Mouse (Mus musculus): ENCODE data around the gene Rbm20.

Gene Rbm20

GRCm38 (mm10) chr19:53724053-53724452 lies 46.9 kb downstream of the Rbm20 start:
- DNase-seq, result no peak

GRCm38 (mm10) chr19:53726340-53726739 lies 49.2 kb downstream of the Rbm20 start:
- DNase-seq, result no peak

- DNase-seq, result no peak
Observed at GRCm38 (mm10) chr19:53726755-53727154, 49.6 kb downstream of the Rbm20 start.

- no peak for DNase-seq
Observed at GRCm38 (mm10) chr19:53727277-53727676, 50.2 kb downstream of the Rbm20 start.

GRCm38 (mm10) chr19:53727886-53728669 lies 51.0 kb downstream of the Rbm20 start:
- no peak for DNase-seq

GRCm38 (mm10) chr19:53729919-53730318 lies 52.8 kb downstream of the Rbm20 start:
- no peak for DNase-seq

- DNase-seq, result no peak
Observed at GRCm38 (mm10) chr19:53731761-53732201, 54.7 kb downstream of the Rbm20 start.

DNA sequence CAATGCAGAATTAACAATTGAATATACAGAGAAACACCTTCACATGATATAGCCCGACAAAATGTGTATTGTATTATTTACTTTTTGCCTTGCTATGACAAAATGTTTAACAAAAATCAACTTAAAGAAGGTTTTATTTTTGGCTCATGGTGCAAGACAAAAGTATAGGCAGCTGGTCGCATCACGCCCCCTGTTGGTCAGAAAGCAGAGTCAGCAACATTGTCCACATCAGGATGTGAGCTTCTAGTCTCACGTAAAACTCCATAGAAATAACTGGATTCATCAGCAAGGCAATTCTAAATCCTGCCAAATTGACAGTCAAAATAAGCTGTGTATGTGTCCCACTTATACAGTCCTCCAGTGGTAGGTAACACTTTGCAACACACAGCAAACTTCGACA lies 57.7 kb downstream of the Rbm20 start:
- no peak for DNase-seq

- DNase-seq, result no peak
Observed at GRCm38 (mm10) chr19:53738701-53739131, 61.6 kb downstream of the Rbm20 start.

DNA sequence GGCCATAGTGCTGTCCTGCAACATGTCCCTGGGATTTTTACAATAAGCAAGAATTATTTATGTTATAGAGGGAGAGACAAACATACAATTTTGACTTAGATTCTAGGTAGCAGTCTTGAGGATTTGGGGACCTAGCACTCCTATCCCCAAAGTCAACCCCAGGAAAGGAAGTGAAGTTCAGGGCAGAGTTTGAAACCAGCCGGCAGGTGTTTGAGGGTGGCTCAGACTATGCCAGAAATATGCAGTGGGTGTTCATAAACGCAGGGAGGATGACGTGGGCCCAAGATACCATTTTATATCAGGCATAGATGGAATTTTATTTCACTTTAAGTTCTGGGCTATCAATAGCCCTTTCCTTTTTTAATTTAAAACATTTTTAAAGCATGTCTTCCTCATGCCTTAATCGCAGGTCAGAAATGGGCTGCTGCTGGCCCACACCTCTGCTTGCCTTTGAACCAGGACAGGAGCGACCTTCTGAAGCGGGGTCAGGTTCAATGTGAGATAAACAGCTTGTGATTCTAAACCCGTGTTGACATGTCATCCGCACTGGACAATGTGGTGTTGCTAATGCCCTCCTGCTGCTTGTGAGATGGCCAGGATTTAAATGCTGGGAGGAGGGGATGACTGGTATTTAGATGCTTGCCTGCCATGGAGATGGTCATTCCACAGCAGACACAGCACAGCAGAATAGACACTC lies 62.6 kb downstream of the Rbm20 start:
- DNase-seq, result no peak

DNA sequence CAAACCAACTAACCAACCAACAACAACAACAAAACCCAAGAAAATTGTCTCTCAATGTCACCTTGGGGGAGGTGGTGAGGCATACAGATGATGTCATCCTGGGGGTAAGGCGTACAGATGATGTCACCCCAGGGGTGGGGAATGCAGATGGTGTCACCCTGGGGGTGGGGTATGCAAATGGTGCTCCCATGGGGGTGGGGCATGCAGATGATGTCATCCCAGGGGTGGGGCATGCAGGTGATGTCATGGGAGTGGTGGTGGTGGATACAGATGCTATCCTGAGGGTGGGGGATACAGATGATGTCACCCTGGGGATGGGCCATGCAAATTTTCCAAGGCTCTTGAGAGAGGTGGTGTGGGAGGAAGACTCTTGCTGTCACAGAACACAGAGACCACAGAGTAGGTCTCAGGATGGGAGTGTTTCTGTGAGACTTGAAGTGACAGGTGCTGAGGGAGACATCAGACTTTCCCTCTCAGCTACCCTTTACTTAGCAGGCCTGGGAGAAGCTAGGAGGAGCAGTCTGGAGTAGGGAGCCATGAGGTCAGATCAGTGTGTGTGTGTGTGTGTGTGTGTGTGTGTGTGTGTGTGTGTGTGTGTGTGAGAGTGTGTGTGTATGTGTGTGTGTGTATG lies 63.8 kb downstream of the Rbm20 start:
- no peak for DNase-seq

- no peak for DNase-seq
Observed at GRCm38 (mm10) chr19:53741902-53742301, 64.8 kb downstream of the Rbm20 start.

- no peak for DNase-seq
Observed at GRCm38 (mm10) chr19:53745354-53745753, 68.2 kb downstream of the Rbm20 start.

GRCm38 (mm10) chr19:53746116-53746515 lies 69.0 kb downstream of the Rbm20 start:
- DNase-seq, result no peak

DNA sequence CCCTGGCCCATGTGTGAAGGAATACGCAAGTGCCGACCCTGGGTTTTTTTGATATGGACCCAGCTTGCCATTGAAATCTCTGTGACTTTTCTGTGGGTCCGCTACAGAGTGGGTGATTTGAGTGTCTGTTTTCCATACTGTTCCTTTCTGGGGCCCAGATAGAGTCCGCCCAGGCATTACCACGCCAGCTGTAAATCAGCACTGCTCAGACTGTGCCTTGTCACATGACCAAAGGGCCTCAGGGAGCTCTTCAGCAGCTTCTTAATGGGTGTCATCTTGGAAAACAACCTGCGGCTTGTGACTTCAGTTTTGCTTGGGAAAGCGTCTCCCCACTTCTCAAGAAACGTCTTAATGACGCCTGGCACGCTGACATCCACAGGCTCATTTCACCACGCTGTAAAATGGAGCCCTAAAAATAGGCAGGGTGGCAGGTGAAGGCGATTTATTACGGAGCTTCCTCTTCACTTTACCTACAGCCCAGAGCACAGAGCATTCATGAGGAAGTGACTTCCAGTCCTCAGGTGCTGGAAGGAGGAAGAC lies 71.2 kb downstream of the Rbm20 start:
- DNase-seq, result no peak

DNA sequence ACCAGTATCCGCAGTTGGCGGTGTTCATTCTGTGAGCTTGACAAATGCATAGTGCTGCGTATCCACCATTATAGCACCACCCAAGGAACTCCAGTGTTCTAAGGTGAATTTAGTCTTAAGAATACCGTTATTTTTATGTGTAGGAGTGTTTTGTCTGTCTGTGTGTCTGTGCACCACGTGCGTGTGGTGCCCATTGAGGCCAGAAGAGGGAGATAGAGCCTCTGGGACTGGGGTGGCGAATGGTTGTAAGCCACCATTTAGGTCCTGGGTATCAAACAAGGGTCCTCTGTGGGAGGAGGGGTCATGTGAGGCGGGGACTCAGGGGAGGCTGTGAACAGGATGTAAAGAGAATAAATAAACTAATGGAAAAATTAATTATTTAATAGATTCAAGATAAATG lies 72.2 kb downstream of the Rbm20 start:
- DNase-seq, result no peak

- no peak for DNase-seq
Observed at GRCm38 (mm10) chr19:53751420-53752185, 74.5 kb downstream of the Rbm20 start.

DNA sequence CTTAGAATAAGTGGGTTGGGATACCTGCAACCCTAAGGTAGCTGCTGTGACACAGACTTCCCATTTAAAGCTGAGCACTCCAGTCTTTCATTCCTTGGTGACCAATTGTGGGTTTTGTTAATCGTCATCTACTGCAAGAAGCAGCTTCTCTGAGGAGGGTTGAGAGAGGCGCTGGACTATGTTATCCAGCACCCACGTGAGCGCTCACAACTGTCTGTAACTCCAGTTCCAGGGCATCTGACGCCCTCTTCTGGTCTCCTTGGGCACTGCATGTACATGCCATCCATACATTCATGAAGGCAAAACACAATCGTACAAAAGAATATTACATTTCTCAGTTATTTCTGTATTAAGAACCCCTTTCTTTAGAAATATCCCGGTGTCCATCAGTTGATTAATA lies 75.9 kb downstream of the Rbm20 start:
- DNase-seq, result no peak

GRCm38 (mm10) chr19:53754421-53754830 lies 77.3 kb downstream of the Rbm20 start:
- DNase-seq, result no peak

GRCm38 (mm10) chr19:53755346-53755745 lies 78.2 kb downstream of the Rbm20 start:
- no peak for DNase-seq

- no peak for DNase-seq
Observed at GRCm38 (mm10) chr19:53757432-53758109, 80.5 kb downstream of the Rbm20 start.

DNA sequence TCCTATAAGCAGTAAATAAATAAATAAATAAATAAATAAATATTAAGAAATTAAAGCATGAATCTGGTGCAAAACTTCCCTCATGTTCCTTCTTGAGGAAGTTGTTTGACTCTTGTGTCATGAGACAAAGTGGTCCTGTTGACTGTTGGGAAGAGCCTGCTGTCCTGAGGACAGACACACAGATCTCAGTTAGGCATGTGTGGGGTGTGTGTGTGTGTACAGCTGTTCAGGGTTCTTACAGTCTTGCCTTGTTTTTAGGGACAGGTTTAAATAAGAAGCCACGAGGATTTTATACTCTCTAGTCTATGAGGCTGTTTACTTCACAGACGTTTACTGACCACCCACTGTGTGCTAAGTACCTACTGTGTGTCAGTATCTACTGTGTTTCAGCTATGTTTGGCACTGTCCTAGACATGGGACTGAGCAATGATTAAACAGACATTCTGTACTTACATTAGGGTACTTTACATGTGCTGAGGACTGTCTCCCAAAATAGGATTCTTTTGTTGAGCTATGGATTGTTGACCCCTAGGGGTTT lies 81.8 kb downstream of the Rbm20 start:
- no peak for DNase-seq

All from right cerebral cortex, postnatal 25 days (tissue).